In the genomic region with DNA sequence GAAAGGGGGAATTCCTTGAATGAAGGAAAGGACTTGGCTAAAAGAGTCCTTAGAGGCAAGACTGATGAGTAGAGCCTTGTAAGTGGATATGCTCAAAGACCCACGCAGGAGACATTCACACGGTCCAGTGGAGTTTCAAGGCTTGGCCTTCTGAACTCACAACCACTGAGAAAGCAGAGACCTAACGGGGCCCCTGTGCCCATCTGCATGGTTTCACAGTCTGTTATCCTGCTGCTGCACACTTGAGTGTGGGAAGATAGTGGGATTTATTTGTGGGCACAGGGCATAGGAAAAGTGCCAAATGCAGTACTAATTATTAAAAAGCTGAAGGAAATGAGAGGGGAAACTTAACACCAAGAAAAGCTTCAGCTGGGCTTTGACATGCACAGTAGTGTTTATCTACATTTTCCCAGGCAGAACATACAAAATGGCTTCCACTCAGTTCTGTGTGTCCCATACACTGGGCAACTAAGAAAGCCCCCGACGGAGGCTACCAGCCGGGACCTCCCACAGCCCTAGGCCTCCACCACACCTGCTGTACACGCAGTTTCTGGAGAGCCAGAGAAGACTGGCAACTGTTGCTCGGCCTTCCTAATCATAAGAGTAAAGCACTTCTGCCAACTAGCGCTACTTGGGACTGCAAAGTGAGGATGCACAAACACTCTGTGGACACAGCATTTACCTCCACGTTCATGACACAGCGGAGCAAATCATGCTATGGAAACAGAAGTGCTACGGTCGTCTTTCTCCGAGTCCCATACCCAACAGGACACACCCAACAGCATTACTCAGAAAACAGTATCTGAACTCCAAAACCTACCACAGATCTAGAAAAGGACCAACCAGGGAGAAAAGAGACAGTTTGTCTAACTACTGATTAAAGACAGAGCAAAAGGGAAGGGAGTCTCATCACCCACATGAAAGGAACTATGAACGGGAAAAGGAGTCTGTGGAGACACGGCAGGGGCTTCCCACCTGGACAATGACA, we compare ENCODE assay signal across 23 mouse cellular contexts.
"Had no signal": no experiment of that assay in that cellular context is flagged by ENCODE, and none has a peak within 500 bp of the region (broad histone marks: within the 10 kb centered on the region; RNA-seq: fewer than 3 reads in every experiment).

No protein-coding gene starts in this region.

- H3K27me3 ChIP-seq: heart, embryonic 12.5 days; hindbrain, embryonic 12.5 days; intestine, embryonic 15.5 days; limb, embryonic 12.5 days had no signal

- H3K9ac ChIP-seq: heart, embryonic 12.5 days; hindbrain, embryonic 12.5 days; hindbrain, embryonic 14.5 days; intestine, embryonic 15.5 days; limb, embryonic 12.5 days had no signal

- H3K4me1 ChIP-seq: heart, embryonic 10.5 days; hindbrain, embryonic 10.5 days; hindbrain, embryonic 12.5 days; intestine, embryonic 15.5 days; limb, embryonic 10.5 days; limb, embryonic 12.5 days had no signal

- DNase-seq: gastrocnemius, postnatal 25 days; heart, adult 2 months; heart, postnatal 10 days; heart, postnatal 4 days; kidney, adult 18-20 months; kidney, adult 8-10 months; kidney, postnatal 10 days; kidney, postnatal 25 days; kidney, postnatal 4 days; lung, adult 18-20 months had no signal

- H3K27ac ChIP-seq: heart, adult 2 months; heart, embryonic 10.5 days; hindbrain, embryonic 10.5 days; hindbrain, embryonic 12.5 days; hindbrain, embryonic 14.5 days; intestine, embryonic 15.5 days; layer of hippocampus, adult 2 months; left cerebral cortex, adult 2 months; limb, embryonic 10.5 days; limb, embryonic 12.5 days had no signal

- ATAC-seq: hindbrain, embryonic 16.5 days; inflammation-experienced regulatory T-cells, adult 6 months; intestine, embryonic 15.5 days; intestine, postnatal 0 days had no signal

- H3K4me3 ChIP-seq: heart, adult 2 months; heart, embryonic 10.5 days; heart, embryonic 12.5 days; hindbrain, embryonic 10.5 days; hindbrain, embryonic 12.5 days; intestine, embryonic 15.5 days; layer of hippocampus, adult 2 months; left cerebral cortex, adult 2 months; limb, embryonic 10.5 days; limb, embryonic 12.5 days had no signal

- H3K9me3 ChIP-seq: heart, embryonic 10.5 days; heart, embryonic 12.5 days; hindbrain, embryonic 10.5 days; hindbrain, embryonic 12.5 days; intestine, embryonic 15.5 days; limb, embryonic 10.5 days; limb, embryonic 12.5 days had no signal

- H3K4me2 ChIP-seq: heart, embryonic 12.5 days; hindbrain, embryonic 12.5 days; hindbrain, embryonic 14.5 days; intestine, embryonic 15.5 days; limb, embryonic 12.5 days had no signal
